Mouse (Mus musculus) lung, adult 2 months (tissue): ENCODE measurements around the gene Nkpd1.

Experiments
- CTCF ChIP-seq: fragments of 200-500 bp; IDR thresholded peaks from 2 replicates; pipeline ENCODE4 v1.5.1; 2011; ENCODE audit warnings: mild to moderate bottlenecking, low read length, control low read depth; ENCODE audit not compliant: insufficient read depth
- POLR2A ChIP-seq: fragments of 200-500 bp; IDR thresholded peaks from 2 replicates; pipeline ENCODE4 v1.6.1; 2011; ENCODE audit warnings: low read depth, mild to moderate bottlenecking, control low read depth, low read length, borderline replicate concordance; ENCODE audit errors: extremely low read depth

DNA sequence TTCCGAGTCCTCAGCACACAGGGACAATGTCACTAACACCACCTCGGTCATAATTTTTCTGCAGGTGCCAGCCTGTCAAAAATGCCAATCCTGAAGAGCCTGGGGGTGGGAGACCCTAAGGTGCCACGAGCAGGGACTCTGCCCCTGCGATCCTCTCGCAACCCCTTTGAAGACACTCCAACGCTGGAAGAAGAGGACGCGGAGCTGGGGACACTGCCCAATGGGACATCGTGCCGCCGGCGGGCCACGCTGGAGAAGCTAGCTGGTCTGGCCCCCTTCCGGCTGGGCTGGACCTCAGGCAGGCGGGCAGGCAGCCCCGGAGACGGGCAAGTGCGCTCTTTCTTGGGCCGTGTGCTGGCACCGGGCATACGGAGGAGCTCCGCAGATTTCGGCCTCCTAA, 48.2 kb upstream of the Nkpd1 start:
- TF ChIP-seq CTCF (no peak), POLR2A (no peak)
